Mouse (Mus musculus) kidney, embryonic 14.5 days (tissue): ENCODE results near the gene Rap1a. TPM values are rescaled to one million over a fixed set of nuclear protein-coding genes. Genes with fewer than 3 reads are reported as not detected.

Experiments
- ATAC-seq: fragments of 200-750 bp; cut with Nextera tagmentation; 2 replicates; pipeline ENCODE4 v1.8.0; 2017; ENCODE audit warnings: moderate number of reproducible peaks, mild to moderate bottlenecking, moderate TSS enrichment, moderate library complexity; ENCODE audit not compliant: low FRiP score, low TSS enrichment
- H3K27ac ChIP-seq: fragments of 300-500 bp; sonication (generic); 2 replicates; pipeline ENCODE4 v1.5.1; 2014; ENCODE audit warnings: low read depth, mild to moderate bottlenecking, low read length, moderate library complexity, mixed read lengths
- H3K27me3 ChIP-seq: fragments of 300-500 bp; sonication (generic); 2 replicates; pipeline ENCODE4 v1.6.1; 2014; ENCODE audit warnings: mild to moderate bottlenecking, low read length; ENCODE audit not compliant: control insufficient read depth, insufficient read depth
- H3K36me3 ChIP-seq: fragments of 300-500 bp; sonication (generic); 2 replicates; pipeline ENCODE4 v1.6.1; 2014; ENCODE audit warnings: low read length, mixed read lengths; ENCODE audit not compliant: control insufficient read depth, insufficient read depth
- H3K4me1 ChIP-seq: fragments of 300-500 bp; sonication (generic); 2 replicates; pipeline ENCODE4 v1.6.1; 2014; ENCODE audit warnings: low read length, mixed read lengths; ENCODE audit not compliant: control insufficient read depth, insufficient read depth
- H3K4me2 ChIP-seq: fragments of 300-500 bp; sonication (generic); replicated peaks from 2 replicates; pipeline ENCODE4 v1.6.1; 2014; ENCODE audit warnings: low read depth, mild to moderate bottlenecking, low read length
- H3K4me3 ChIP-seq: fragments of 300-500 bp; sonication (generic); 2 replicates; pipeline ENCODE4 v1.5.1; 2014; ENCODE audit warnings: mild to moderate bottlenecking, low read length
- H3K9ac ChIP-seq: fragments of 300-500 bp; sonication (generic); 2 replicates; pipeline ENCODE4 v1.6.1; 2014; ENCODE audit warnings: low read depth, mild to moderate bottlenecking, low read length, moderate library complexity
- H3K9me3 ChIP-seq: fragments of 300-500 bp; sonication (generic); 2 replicates; pipeline ENCODE4 v1.6.1; 2016; ENCODE audit warnings: low read length; ENCODE audit not compliant: control insufficient read depth
- WGBS: fragments of 180-500 bp; shearing (Covaris S2); extraction: QIAGEN DNeasy Blood & Tissue Kit; methylation state at CpG from one replicate; pipeline ENCODE4 v1.1.7; 2014; 5-methylcytosine and 5-hydroxymethylcytosine counted together
- polyA plus RNA-seq: library from polyadenylated mRNA; unstranded; fragments of >200 nt; fragmentation: Nextera tagmentation; extraction: Ambion mirVana; gene quantifications from 2 replicates; pipeline ENCODE4 v1.2.1, GENCODE M21; 2014

The Rap1a gene
- polyA plus RNA-seq, 1 experiment from 2014 or later = 89.0 TPM

DNA sequence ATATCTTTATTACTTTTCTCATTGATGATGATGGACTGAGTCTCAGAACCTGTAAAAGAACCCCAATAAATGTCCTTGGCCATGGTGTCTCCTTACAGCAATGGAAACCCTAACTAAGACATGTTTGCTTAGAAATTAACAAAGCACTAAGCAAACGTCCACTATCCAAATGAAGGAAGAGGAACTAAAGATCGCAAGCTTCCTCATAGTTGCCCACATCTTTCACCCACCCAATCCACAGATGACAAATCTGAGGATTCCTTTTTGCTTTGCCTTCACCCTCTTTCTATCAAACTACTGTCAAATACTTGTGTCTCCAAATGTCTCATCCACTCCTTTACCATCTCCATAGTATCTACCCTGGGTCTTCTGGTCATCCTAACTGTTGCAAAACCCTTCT, 112.6 kb downstream of the Rap1a start:
- WGBS = 93% methylated on average over 2 of the region's 2 CpGs
- H3K36me3 ChIP-seq = peaks cover 12% of the 10 kb centered on the region
- no peak overlapping the region for H3K4me2 ChIP-seq
- no peak overlapping the region for H3K9ac ChIP-seq
- no peak overlapping the region for H3K4me3 ChIP-seq
- no peaks in the 10 kb centered on the region for H3K9me3 ChIP-seq
- ATAC-seq = no peak
- peaks cover 9% of the 10 kb centered on the region; the same call in 1 of the 2 replicates for H3K4me1 ChIP-seq
- no peak overlapping the region for H3K27ac ChIP-seq
- H3K27me3 ChIP-seq = no peaks in the 10 kb centered on the region

DNA sequence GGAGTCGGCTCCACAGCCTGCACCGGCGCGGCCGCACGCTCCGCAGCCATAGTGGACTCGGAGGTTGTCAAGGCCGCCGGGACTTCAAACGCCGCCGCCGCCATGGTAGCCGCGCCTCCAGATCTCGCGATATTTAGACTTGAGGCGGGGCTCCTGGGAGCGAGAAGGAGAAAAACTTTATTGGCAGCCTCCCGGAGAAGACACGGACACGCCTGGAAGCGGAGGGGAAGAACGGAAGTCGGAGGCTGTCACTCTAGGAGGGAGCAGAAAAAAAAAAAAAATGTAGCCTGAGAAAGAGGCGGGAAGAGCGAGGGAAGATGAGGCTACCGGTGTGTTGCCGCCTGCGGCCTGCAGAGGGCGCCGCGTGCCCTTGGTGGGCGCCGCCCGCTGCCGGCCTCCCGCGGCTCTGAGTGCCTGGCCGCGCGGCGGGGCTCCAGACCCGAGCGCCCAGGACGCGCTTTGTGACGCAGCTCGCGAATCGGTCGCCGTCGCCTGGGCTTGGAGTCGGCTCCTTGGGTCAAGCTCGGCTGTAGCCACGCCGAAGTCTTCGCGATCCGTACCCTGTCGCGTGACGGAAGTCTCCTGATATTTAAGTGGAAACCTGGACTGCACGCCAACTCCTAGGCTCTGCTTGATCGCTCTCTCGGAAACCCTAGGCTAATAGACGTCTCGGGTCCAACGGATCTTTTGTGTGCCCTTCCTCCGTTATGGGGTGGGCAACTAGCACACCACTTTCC, 113.6 kb downstream of the Rap1a start, which contains the start of gene Ddx20:
Gene Ddx20 (minus strand): TSS at position 251 of the 737 bp plus-strand sequence.
- Histone ChIP-seq H3K4me2 (peak within 1 kb of the TSS; percentile 73), H3K9me3 (no peaks in the 10 kb centered on the region), H3K27ac (peak within 1 kb of the TSS; percentile 25), H3K4me1 (peaks cover 9% of the 10 kb centered on the region; the same call in 1 of the 2 replicates), H3K27me3 (no peaks in the 10 kb centered on the region), H3K36me3 (peaks cover 22% of the 10 kb centered on the region), H3K4me3 (peak within 1 kb of the TSS; percentile 71), H3K9ac (peak within 1 kb of the TSS; percentile 90)
- peak; percentile 97 for ATAC-seq
- whole genome bisulfite sequencing = under 1% methylated on average over 72 of the region's 72 CpGs

DNA sequence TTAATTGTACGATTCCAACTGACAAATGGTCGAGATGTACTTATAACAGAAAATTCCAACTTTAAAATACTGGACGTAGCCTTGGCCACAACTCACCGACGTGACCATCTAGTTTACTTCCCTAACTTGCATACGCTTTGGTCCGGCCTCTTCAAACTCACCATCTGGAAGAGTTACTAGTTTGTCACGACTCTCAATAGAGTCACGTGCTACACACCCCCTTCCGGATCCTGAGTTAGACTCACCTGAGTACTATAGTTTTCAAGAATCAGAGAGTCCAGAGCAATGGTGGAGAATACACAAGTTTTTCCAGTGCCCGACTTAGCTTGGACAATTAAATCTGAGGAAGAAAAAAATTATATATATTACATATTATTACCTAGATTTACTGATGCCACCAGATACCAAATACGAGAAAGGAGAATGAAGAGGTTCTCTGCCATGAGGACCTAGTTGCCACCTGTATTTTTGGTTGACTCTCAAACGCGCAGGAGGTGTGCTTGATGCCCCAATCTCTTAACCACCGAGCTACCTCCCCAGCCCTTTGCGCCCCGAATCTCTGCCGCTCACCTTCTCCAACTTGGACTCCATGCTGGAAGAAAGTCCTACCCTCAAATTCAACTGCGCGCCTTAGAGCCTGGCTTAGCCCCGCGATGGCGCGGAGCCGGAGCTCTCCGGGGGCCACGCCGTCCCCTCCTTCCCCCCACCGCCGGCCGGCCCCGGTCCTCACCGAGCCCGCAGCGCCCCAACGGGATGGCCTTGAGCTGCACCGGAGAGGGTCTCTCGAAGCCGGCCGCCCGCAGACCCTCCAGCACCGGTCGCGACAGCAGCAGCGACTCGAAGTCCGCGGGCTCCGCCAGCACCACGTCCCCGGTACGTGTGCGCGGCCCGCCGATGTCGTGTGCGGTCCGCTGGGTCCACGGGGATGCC, 114.5 kb downstream of the Rap1a start:
- Histone ChIP-seq H3K36me3 (peaks cover 24% of the 10 kb centered on the region), H3K9ac (peak overlapping the region; percentile 90), H3K9me3 (no peaks in the 10 kb centered on the region), H3K4me1 (peaks cover 9% of the 10 kb centered on the region; the same call in 1 of the 2 replicates), H3K4me3 (peak overlapping the region; percentile 71), H3K27ac (peak overlapping the region; percentile 25), H3K27me3 (no peaks in the 10 kb centered on the region), H3K4me2 (peak overlapping the region; percentile 65)
- 7% methylated on average over 59 of the region's 60 CpGs for WGBS
- peak; percentile 78; the same call in 1 of the 2 replicates for ATAC-seq

DNA sequence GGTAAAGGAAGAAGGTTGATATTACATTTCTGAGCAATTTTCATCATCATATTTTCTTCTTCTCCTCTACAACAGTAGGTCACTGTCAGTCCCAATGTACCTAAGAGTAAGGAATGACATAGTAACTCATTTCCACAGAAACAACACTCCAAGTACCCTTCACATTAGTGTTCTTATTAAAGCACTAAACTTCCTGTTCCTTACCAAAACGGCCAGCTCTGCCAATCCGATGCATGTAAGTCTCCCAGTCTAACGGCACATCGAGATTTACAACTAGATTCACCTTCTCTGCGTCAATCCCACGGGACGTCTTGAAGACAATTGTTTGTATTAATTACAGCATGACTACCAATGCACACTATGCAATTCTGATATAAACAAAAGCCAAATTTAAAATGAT, 120.8 kb downstream of the Rap1a start:
- Histone ChIP-seq H3K4me2 (no peak overlapping the region), H3K9me3 (no peaks in the 10 kb centered on the region), H3K27me3 (no peaks in the 10 kb centered on the region), H3K27ac (no peak overlapping the region), H3K4me3 (no peak overlapping the region), H3K36me3 (peaks cover 69% of the 10 kb centered on the region), H3K4me1 (no peaks in the 10 kb centered on the region), H3K9ac (no peak overlapping the region)
- ATAC-seq = no peak
- 91% methylated on average over 7 of the region's 7 CpGs for WGBS

Other genes with a start within 250 kb of the Rap1a start
- 28.6 and 40.3 TPM in 2 replicates for gene Ddx20, start 113.8 kb downstream of the Rap1a start, polyA plus RNA-seq
- gene Inka2, start 96.7 kb downstream of the Rap1a start, polyA plus RNA-seq = 0.46 and 0.57 TPM in 2 replicates
- gene Adora3, start 69.5 kb upstream of the Rap1a start, polyA plus RNA-seq = 0.18 TPM in 1 of 2 replicates, not detected in the other
- 0.53 TPM in 1 of 2 replicates, not detected in the other for gene Tmigd3, start 69.6 kb upstream of the Rap1a start, polyA plus RNA-seq
- gene I830077J02Rik, start 131.3 kb upstream of the Rap1a start, polyA plus RNA-seq = 0.64 and 0.70 TPM in 2 replicates
- gene Wdr77, start 158.0 kb upstream of the Rap1a start, polyA plus RNA-seq = 117 and 188 TPM in 2 replicates
- gene Atp5f1, start 158.8 kb upstream of the Rap1a start, polyA plus RNA-seq = 515 and 618 TPM in 2 replicates
- gene Ovgp1, start 172.4 kb upstream of the Rap1a start, polyA plus RNA-seq = 1.9 and 2.2 TPM in 2 replicates
- not detected in 2 replicates for gene Pifo, start 213.3 kb upstream of the Rap1a start, polyA plus RNA-seq
- not detected in 2 replicates for gene Chil5, start 231.5 kb upstream of the Rap1a start, polyA plus RNA-seq